Mouse (Mus musculus) common myeloid progenitor, adult 5-6 weeks (primary cell): ENCODE measurements around the gene Mettl7b. TPM values are rescaled to one million over a fixed set of nuclear protein-coding genes. Genes with fewer than 3 reads are reported as not detected.

Experiments used
- total RNA-seq: library from RNA; stranded (forward); fragments of 200-1000, 187-1606 nt; gene quantifications from 2 replicates; pipeline ENCODE4 v1.2.3, GENCODE M21; 2017

Gene Mettl7b
- total RNA-seq, 1 experiment from 2014 or later = not detected

Other genes starting within 250 kb of the Mettl7b start
- gene Dgka, start 216.1 kb downstream of the Mettl7b start, total RNA-seq = 5.3 and 8.4 TPM in 2 replicates
- 37.9 and 50.1 TPM in 2 replicates for gene Pym1, start 213.1 kb downstream of the Mettl7b start, total RNA-seq
- 1.9 and 3.0 TPM in 2 replicates for gene Mmp19, start 170.1 kb downstream of the Mettl7b start, total RNA-seq
- 29.7 and 34.6 TPM in 2 replicates for gene Dnajc14, start 156.9 kb downstream of the Mettl7b start, total RNA-seq
- 3.2 and 3.7 TPM in 2 replicates for gene Tmem198b, start 156.6 kb downstream of the Mettl7b start, total RNA-seq
- gene Sarnp, start 143.7 kb downstream of the Mettl7b start, total RNA-seq = 212 and 320 TPM in 2 replicates
- gene Ormdl2, start 139.3 kb downstream of the Mettl7b start, total RNA-seq = 86.6 and 90.4 TPM in 2 replicates
- 0.39 TPM in 1 of 2 replicates, not detected in the other for gene Gdf11, start 69.3 kb downstream of the Mettl7b start, total RNA-seq
- 38.5 and 39.6 TPM in 2 replicates for gene Cd63, start 60.0 kb downstream of the Mettl7b start, total RNA-seq
- 2.7 and 7.7 TPM in 2 replicates for gene Rdh5, start 38.1 kb downstream of the Mettl7b start, total RNA-seq
- 95.3 and 109 TPM in 2 replicates for gene Bloc1s1, start 37.0 kb downstream of the Mettl7b start, total RNA-seq
- not detected in 2 replicates for gene Itga7, start 27.2 kb downstream of the Mettl7b start, total RNA-seq
- gene Olfr9, start 28.4 kb upstream of the Mettl7b start, total RNA-seq = not detected in 2 replicates
- not detected in 2 replicates for gene Olfr763, start 49.8 kb upstream of the Mettl7b start, total RNA-seq
- gene Olfr764-ps1, start 78.9 kb upstream of the Mettl7b start, total RNA-seq = not detected in 2 replicates
- gene Olfr765, start 89.0 kb upstream of the Mettl7b start, total RNA-seq = not detected in 2 replicates
- not detected in 2 replicates for gene Olfr766-ps1, start 108.0 kb upstream of the Mettl7b start, total RNA-seq
- not detected in 2 replicates for gene Olfr767, start 121.9 kb upstream of the Mettl7b start, total RNA-seq
- not detected in 2 replicates for gene Olfr768, start 138.4 kb upstream of the Mettl7b start, total RNA-seq
- gene Olfr769, start 156.9 kb upstream of the Mettl7b start, total RNA-seq = not detected in 2 replicates
- not detected in 2 replicates for gene Olfr770, start 178.0 kb upstream of the Mettl7b start, total RNA-seq
- not detected in 2 replicates for gene Olfr771, start 203.8 kb upstream of the Mettl7b start, total RNA-seq
- not detected in 2 replicates for gene Olfr772, start 216.9 kb upstream of the Mettl7b start, total RNA-seq
- not detected in 2 replicates for gene Olfr773, start 226.4 kb upstream of the Mettl7b start, total RNA-seq